Mouse (Mus musculus) myocyte (in vitro differentiated cells): Measurements from ENCODE around the gene Hnrnpll.

Experiments
- CEBPB ChIP-seq: IDR thresholded peaks from 2 replicates; pipeline ENCODE4 v1.6.1; 2011; ENCODE audit warnings: mild to moderate bottlenecking, moderate library complexity; ENCODE audit not compliant: poor library complexity, insufficient read depth, severe bottlenecking
- E2F4 ChIP-seq: IDR thresholded peaks from one replicate; pipeline ENCODE4 v1.6.1; 2011; ENCODE audit warnings: mild to moderate bottlenecking, control low read depth, moderate library complexity; ENCODE audit not compliant: insufficient read depth
- MAX ChIP-seq: IDR thresholded peaks from one replicate; pipeline ENCODE4 v1.6.1; 2011; ENCODE audit warnings: low read depth, mild to moderate bottlenecking, control low read depth
- MYOD1 ChIP-seq, 3 experiments: IDR thresholded peaks; one replicate each; pipeline ENCODE4 v1.6.1; 2011; ENCODE audit warnings: control low read depth in 2 of 3, low read depth in 2 of 3, mild to moderate bottlenecking in 2 of 3, moderate library complexity in 1 of 3; ENCODE audit not compliant: insufficient read length in 2 of 3, control insufficient read depth in 1 of 3
- MYOG ChIP-seq, 3 experiments: IDR thresholded peaks; one replicate each; pipeline ENCODE4 v1.6.1; 2011; ENCODE audit warnings: control low read depth in 2 of 3, low read depth in 2 of 3, mild to moderate bottlenecking in 2 of 3; ENCODE audit not compliant: insufficient read length in 2 of 3, control insufficient read depth in 1 of 3, insufficient read depth in 1 of 3
- POLR2A ChIP-seq: IDR thresholded peaks from one replicate; pipeline ENCODE4 v1.6.1; 2011; ENCODE audit warnings: low read depth, mild to moderate bottlenecking, control low read depth, moderate library complexity; ENCODE audit not compliant: insufficient read length
- POLR2AphosphoS2 ChIP-seq: IDR thresholded peaks from one replicate; pipeline ENCODE4 v1.6.1; 2011; ENCODE audit warnings: low read depth, control low read depth; ENCODE audit not compliant: insufficient read length
- REST ChIP-seq: IDR thresholded peaks from one replicate; pipeline ENCODE4 v1.6.1; 2011; ENCODE audit warnings: mild to moderate bottlenecking, control low read depth, moderate library complexity; ENCODE audit not compliant: insufficient read depth, insufficient read length
- TCF12 ChIP-seq: IDR thresholded peaks from one replicate; pipeline ENCODE4 v1.6.1; 2011; ENCODE audit warnings: mild to moderate bottlenecking, control low read depth; ENCODE audit not compliant: poor library complexity, insufficient read depth, severe bottlenecking
- USF1 ChIP-seq: IDR thresholded peaks from one replicate; pipeline ENCODE4 v1.6.1; 2011; ENCODE audit warnings: low read depth, mild to moderate bottlenecking, control low read depth, moderate library complexity

DNA sequence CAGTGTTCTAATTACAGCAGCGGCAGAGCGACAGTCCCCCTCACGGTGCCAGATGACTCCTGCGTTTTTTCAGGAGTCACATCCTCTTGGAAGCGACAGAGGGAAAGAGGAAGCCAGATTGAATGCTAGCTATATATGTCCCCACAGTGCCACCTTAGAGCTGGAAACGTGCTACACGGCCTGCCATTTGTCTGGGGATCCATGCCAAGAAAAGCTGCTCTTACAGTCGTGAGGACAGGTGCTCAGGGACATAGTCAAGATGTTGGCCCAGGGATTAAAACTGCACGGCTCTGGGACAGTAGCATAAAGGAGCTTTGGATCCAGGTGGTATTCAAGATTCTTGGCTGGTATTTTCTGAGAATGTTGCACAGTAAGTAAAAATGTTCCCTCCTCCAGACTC, 22.3 kb upstream of the Hnrnpll start:
- TF ChIP-seq POLR2A, result no peak
- TF ChIP-seq USF1, result no peak
- no peak for TF ChIP-seq MAX
- TF ChIP-seq REST, result no peak
- no peak for TF ChIP-seq CEBPB
- no peak for TF ChIP-seq MYOG (IDR thresholded peaks at IDR 0.05; ENCODE audit: control insufficient read depth in 1 of 3, insufficient read depth in 1 of 3, insufficient read length in 2 of 3, low read depth in 2 of 3)
- TF ChIP-seq POLR2AphosphoS2, result no peak
- no peak for TF ChIP-seq E2F4
- TF ChIP-seq TCF12, result no peak
- TF ChIP-seq MYOD1 (IDR thresholded peaks at IDR 0.05; ENCODE audit: control insufficient read depth in 1 of 3, insufficient read length in 2 of 3, low read depth in 2 of 3), result no peak
